Mouse (Mus musculus) frontal cortex, postnatal 14 days (tissue): ENCODE results near the gene Smim15.

Experiments
- DNase-seq, 2 experiments: peaks; one replicate each; pipeline ENCODE4 v3.0.0; 2022; ENCODE audit warnings: low spot score in 2 of 2

Gene Smim15

DNA sequence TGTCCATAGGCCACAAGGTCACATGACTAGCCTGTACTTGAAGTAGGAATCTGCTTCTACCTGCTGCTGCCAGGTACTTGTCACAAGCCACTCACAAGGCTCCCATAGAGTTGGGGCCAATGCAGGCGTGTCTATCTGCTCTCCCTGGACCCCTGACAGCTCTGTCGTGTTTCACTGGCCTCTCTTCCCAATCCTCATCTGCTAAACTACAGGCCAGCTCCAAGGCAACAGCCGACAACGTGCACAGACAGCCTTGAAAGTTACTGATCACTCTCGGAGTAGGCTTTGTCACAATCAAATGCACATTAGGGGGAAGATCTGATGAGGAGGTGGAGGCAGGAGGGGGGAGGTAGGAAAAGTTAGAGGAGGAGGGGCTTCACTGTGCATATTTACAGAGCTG, 18.7 kb downstream of the Smim15 start:
- DNase-seq: no peak

DNA sequence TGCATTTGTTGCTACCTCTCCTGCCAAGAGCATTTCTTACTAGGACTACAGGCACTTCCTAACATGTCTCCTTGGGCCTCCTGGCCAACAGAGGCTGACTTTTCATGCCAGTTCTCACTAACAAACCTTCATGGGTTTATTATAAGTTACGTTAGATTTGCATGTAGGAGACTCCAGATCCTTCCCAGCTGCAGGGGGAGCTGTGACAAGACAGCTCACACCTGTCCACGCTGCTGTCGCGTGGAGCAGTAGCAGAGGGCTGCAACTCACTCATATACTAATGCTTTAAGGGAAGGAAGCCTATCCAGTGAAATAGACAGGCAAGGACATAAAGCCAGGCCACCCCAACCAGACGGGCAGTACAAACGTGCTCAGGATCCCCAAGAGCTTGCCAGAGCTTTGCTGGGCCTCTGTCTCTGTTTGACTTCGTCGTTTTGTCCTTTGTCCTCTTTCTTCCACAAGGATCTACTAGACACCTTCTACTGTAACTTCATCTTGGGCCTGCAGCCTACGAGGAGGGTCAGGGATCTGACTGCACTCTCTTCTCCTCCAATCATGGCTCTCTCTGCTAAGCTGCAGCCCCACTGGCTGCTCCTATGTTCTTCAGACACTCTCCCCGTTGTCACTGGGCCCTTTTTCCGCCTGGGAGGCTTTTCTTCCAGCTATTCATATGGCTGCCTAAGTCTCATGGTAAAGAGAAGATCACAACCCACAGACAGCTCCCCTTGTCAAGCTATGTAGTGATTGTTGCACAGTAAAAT, 19.3 kb downstream of the Smim15 start:
- DNase-seq: no peak

DNA sequence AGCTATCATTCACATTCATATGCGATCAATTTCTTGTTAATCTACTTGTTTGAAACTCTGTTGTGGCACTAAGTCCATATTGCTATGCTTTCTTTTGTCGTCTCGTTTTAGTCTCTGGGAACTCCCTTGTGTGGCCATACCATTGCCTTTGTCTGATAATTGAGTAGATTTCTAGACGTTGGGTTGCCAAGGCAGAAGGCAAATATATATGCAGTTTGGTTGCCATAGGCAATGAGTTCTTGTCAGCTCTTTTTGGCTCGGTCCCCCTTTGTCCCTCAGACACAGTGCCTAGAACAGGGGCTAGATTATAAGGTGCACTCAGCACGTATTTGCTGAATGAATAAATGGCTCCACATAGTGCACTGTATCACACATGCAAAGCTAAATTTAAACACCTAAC, 20.1 kb downstream of the Smim15 start:
- DNase-seq: no peak

DNA sequence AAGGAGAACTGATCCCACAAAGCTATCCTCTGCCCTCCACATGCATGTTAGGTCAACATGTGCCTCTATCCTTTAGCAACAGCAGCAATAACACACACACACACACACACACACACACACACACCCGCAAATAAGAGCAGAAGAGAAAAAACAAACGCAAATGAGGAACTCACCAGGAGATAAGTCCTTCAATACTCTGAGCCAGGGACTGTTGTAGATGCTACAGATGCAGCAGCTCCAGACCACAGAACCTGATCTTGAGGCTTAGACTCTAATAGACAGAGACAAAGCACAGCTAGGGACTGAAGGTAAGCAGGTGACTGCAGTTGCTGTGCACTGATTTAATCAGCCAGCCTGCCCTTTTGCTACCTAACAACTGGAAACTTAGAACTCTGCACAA, 21.8 kb downstream of the Smim15 start:
- no peak for DNase-seq

DNA sequence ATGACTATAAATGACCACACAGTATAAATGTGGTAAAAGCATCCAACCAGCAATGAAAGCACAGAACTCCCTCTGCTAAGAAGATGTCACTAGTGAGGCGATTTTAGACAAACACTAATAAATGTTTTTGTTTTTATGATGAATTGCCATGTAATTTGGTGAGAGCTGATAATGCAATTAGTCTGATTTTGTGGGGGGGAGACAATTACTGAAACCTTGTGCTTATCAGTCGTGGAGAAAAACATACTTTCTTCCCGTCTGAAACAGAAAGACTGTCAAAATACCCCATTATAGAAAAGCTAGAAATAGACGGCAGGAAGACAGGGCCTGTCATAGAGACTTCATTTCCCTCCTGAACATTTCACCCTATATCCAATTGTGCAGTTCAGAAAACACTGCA, 24.9 kb downstream of the Smim15 start:
- no peak for DNase-seq

GRCm38 (mm10) chr13:108070171-108070570, 25.9 kb downstream of the Smim15 start:
- DNase-seq: no peak

GRCm38 (mm10) chr13:108077476-108077875, 33.2 kb downstream of the Smim15 start:
- no peak for DNase-seq

GRCm38 (mm10) chr13:108077901-108078300, 33.7 kb downstream of the Smim15 start:
- no peak for DNase-seq

DNA sequence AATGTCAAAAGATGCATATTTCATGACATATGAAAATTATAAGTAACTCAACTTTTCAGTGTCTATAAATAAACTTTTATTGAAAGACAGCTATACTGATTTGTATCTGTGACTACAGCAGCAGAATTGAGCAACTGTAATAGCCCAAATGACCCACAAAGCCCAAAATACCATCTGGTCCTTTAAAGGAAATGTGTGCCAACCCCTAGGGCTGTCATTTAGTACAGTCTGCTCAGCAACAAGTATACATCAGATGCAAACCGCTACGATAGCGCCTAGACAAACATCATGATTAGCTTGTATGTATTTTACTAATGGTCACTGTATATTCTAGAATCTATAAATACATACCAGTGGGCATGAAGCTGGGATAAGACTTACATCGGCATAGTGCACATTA, 39.8 kb downstream of the Smim15 start:
- no peak for DNase-seq

- DNase-seq: no peak
Measured at GRCm38 (mm10) chr13:108086036-108086435, 41.8 kb downstream of the Smim15 start.

GRCm38 (mm10) chr13:108086724-108087123, 42.5 kb downstream of the Smim15 start:
- no peak for DNase-seq

DNA sequence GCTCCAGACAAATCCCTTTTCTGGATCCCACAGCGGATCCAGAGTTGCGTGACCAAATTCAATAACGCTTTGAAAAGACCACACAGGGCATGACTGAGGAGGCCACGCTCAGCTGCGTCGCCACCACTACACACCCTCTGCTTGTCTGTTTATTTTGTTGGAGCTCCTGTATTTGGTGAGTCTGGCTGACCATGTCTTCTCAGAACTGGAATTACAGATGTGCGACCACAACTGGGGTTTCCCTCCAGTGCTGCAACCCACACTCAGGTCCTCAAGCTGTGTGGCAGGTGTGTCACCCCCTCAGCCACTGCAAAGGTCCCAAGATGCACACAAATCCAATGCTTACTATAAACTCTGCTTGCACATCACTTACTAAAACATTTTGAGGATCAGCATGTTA, 48.0 kb downstream of the Smim15 start:
- DNase-seq: no peak

GRCm38 (mm10) chr13:108094681-108095080, 50.4 kb downstream of the Smim15 start:
- no peak for DNase-seq

DNA sequence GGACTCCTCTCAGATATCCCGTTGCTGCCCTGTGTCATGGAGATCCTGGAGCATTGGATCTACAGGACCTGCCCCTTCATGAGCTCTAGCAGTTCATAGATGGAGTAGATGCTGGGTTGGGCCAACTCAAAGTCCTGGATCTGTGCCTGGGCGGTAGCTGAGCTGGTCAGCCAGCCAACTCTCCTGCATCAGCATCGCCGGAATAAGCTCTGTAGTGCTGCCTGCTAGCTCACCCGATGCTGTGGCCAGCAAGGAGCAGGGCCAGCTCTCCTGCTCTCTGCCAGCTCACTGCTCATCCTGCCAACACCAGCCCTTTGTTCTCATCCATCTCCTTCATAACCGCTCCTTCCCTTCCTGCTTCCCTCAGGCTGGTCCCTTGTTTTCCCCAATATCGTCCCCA, 51.4 kb downstream of the Smim15 start:
- peak; percentile 7 to 14 for DNase-seq

DNA sequence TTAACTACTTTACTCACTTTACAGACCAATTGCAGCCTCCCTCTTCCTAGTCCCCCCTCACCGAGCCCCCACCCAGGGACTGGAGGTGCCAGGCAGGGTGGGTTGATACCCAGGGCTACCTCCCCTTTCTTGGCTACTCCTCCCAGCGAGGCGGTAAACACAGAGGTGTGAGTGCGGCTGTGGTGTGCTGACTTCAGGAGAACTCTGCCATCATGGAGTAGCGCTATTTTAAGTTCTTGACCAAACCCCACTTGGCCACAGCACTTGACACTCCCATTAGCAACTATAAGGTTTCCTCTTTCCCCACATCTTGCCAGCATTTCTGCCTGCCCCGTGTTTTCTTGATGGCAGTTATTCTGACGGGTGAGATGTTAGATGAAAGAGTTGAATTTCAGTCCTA, 52.2 kb downstream of the Smim15 start:
- DNase-seq: no peak
